Mouse (Mus musculus) small intestine, adult 2 months (tissue): Measurements from ENCODE around the gene Tnip2. TPM values are rescaled to one million over a fixed set of nuclear protein-coding genes. Genes with fewer than 3 reads are reported as not detected.

ENCODE experiments used
- H3K27ac ChIP-seq: fragments of 200-500 bp; 2 replicates; pipeline ENCODE4 v1.5.1; 2012; ENCODE audit warnings: low read depth, low read length, control low read depth, inconsistent platforms; ENCODE audit not compliant: insufficient read depth
- H3K27me3 ChIP-seq: fragments of 200-500 bp; 2 replicates; pipeline ENCODE4 v1.6.1; 2012; ENCODE audit warnings: mild to moderate bottlenecking, moderate library complexity, low read length, inconsistent platforms; ENCODE audit not compliant: control insufficient read depth, insufficient read depth
- H3K36me3 ChIP-seq: fragments of 200-500 bp; 2 replicates; pipeline ENCODE4 v1.6.1; 2012; ENCODE audit warnings: mild to moderate bottlenecking, low read length, control low read depth, inconsistent platforms; ENCODE audit not compliant: control insufficient read depth, insufficient read depth
- H3K4me1 ChIP-seq: fragments of 200-500 bp; 2 replicates; pipeline ENCODE4 v1.6.1; 2012; ENCODE audit warnings: low read length, inconsistent platforms, mixed read lengths; ENCODE audit not compliant: control insufficient read depth, insufficient read depth, insufficient read length
- H3K4me3 ChIP-seq: fragments of 200-500 bp; 2 replicates; pipeline ENCODE4 v1.5.1; 2012; ENCODE audit warnings: low read depth, mild to moderate bottlenecking, control low read depth, inconsistent platforms, low read length, moderate library complexity
- CTCF ChIP-seq: fragments of 200-500 bp; IDR thresholded peaks from 2 replicates; pipeline ENCODE4 v1.5.1; 2012; ENCODE audit warnings: low read depth, mild to moderate bottlenecking, control low read depth, inconsistent platforms, low read length, moderate library complexity, mixed read lengths; ENCODE audit not compliant: insufficient replicate concordance, insufficient read length; ENCODE audit errors: extremely low read depth
- POLR2A ChIP-seq: fragments of 200-500 bp; IDR thresholded peaks from 2 replicates; pipeline ENCODE4 v1.6.1; 2012; ENCODE audit warnings: low read depth, mild to moderate bottlenecking, control low read depth, inconsistent platforms, low read length, moderate library complexity
- WGBS: fragments of 180-500 bp; shearing (Covaris S2); methylation state at CpG from one replicate; pipeline ENCODE4 v1.1.7; 2018; 5-methylcytosine and 5-hydroxymethylcytosine counted together
- polyA plus RNA-seq: library from polyadenylated mRNA; depleted of rRNA; stranded (reverse); fragments of >200 nt; gene quantifications from 2 replicates; pipeline ENCODE4 v1.2.3, GENCODE M21; 2012

Gene Tnip2
- polyA plus RNA-seq, 1 experiment, result 13.8 TPM

- no peak for TF ChIP-seq CTCF
- no peak for TF ChIP-seq POLR2A
- no peak overlapping the region for H3K4me3 ChIP-seq
- peak overlapping the region; percentile 82 for H3K27ac ChIP-seq
- no peaks in the 10 kb centered on the region for H3K36me3 ChIP-seq
- WGBS, result 24% methylated on average over 4 of the region's 4 CpGs
- no peaks in the 10 kb centered on the region for H3K27me3 ChIP-seq
- peaks cover 51% of the 10 kb centered on the region for H3K4me1 ChIP-seq
Measured at GRCm38 (mm10) chr5:34530687-34531086, 16.9 kb upstream of the Tnip2 start.

DNA sequence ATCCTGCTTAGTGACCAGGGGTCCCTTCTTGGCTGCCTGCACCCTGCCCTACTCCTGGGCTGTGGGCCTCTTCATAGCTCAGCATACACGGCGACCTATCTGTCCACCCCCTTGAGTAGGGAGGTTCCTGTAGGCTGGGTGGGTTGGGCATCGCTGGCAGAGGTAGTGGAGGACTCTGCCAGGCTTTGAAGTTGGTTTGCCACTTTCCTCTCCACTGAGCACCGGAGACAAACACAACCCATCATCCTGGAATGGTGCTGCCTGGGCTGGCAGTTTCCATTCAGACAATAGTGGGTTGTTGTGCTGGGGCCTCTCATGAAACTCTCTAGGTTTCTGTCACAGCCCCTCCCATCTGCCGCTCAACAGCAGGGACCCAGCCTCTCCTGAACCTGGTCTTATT lies 16.3 kb upstream of the Tnip2 start:
- Histone ChIP-seq H3K27ac (peak overlapping the region; percentile 82), H3K27me3 (no peaks in the 10 kb centered on the region), H3K4me1 (peaks cover 48% of the 10 kb centered on the region), H3K4me3 (no peak overlapping the region), H3K36me3 (no peaks in the 10 kb centered on the region)
- TF ChIP-seq POLR2A (no peak), CTCF (no peak)
- WGBS, result 58% methylated on average over 5 of the region's 5 CpGs

GRCm38 (mm10) chr5:34528724-34529123 lies 14.9 kb upstream of the Tnip2 start:
- WGBS, result 28% methylated on average over 5 of the region's 5 CpGs
- H3K36me3 ChIP-seq, result no peaks in the 10 kb centered on the region
- H3K27ac ChIP-seq, result peak overlapping the region; percentile 52
- H3K4me3 ChIP-seq, result no peak overlapping the region
- TF ChIP-seq POLR2A, result no peak
- no peak for TF ChIP-seq CTCF
- H3K27me3 ChIP-seq, result no peaks in the 10 kb centered on the region
- peaks cover 43% of the 10 kb centered on the region for H3K4me1 ChIP-seq

- H3K4me3 ChIP-seq, result no peak overlapping the region
- no peak overlapping the region for H3K27ac ChIP-seq
- no peaks in the 10 kb centered on the region for H3K27me3 ChIP-seq
- peaks cover 40% of the 10 kb centered on the region for H3K4me1 ChIP-seq
- TF ChIP-seq POLR2A, result no peak
- no peak for TF ChIP-seq CTCF
- WGBS, result 95% methylated on average over 2 of the region's 2 CpGs
- H3K36me3 ChIP-seq, result no peaks in the 10 kb centered on the region
Measured at GRCm38 (mm10) chr5:34527352-34527751, 13.6 kb upstream of the Tnip2 start.

- H3K27ac ChIP-seq, result no peak overlapping the region
Measured at GRCm38 (mm10) chr5:34526477-34526775, 12.6 kb upstream of the Tnip2 start.

GRCm38 (mm10) chr5:34525663-34526476 lies 12.1 kb upstream of the Tnip2 start, which contains the start of gene Sh3bp2:
Sh3bp2 (plus strand) TSS chr5:34525838.
- Histone ChIP-seq H3K4me1 (peaks cover 40% of the 10 kb centered on the region), H3K36me3 (no peaks in the 10 kb centered on the region), H3K27ac (peak within 1 kb of the TSS; percentile 17), H3K4me3 (peak within 1 kb of the TSS; percentile 76), H3K27me3 (no peaks in the 10 kb centered on the region)
- 3% methylated on average over 38 of the region's 38 CpGs for WGBS
- TF ChIP-seq CTCF (no peak), POLR2A (peak; percentile 86; the same call in 1 of the 2 replicates)

More at GRCm38 (mm10) chr5:34526477-34526775, 12.6 kb upstream of the Tnip2 start:
- peaks cover 42% of the 10 kb centered on the region for H3K4me1 ChIP-seq
- WGBS, result 82% methylated on average over 5 of the region's 5 CpGs
- H3K4me3 ChIP-seq, result peak overlapping the region; percentile 76
- no peaks in the 10 kb centered on the region for H3K27me3 ChIP-seq
- H3K36me3 ChIP-seq, result no peaks in the 10 kb centered on the region
- TF ChIP-seq POLR2A (no peak), CTCF (peak; percentile 17; the same call in 1 of the 2 replicates)

DNA sequence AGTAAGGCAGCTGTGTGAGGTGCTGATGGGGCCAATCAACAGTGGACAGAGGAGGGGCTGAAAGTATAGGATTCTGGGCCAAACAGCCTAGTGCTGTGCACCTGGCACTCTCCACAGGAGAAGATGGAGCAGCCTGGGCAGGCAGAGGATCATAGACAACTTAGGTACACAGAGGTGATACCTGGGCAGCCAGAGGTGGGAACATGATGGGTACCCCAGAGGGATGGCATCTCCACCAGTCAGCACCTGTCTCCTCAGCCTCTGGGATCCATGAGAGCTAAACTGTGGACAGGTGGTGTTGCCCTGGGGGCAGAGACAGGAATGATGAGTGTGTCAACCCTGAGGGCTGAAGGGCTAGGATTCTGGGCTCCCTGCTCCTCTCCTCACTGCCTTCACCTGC lies 10.7 kb upstream of the Tnip2 start:
- Histone ChIP-seq H3K4me1 (peaks cover 30% of the 10 kb centered on the region), H3K36me3 (no peaks in the 10 kb centered on the region), H3K4me3 (no peak overlapping the region), H3K27me3 (no peaks in the 10 kb centered on the region), H3K27ac (0 out of 2 replicates have a peak overlapping the region, but pooled peaks have one; percentile 16)
- no peak for TF ChIP-seq POLR2A
